Mouse (Mus musculus): ENCODE data around the gene Ube2r2. TPM values are rescaled to one million over a fixed set of nuclear protein-coding genes. Genes with fewer than 3 reads are reported as not detected.

Ube2r2 gene
- polyA plus RNA-seq, 1 experiment from 2014 or later = 97.6 TPM

GRCm38 (mm10) chr4:41132471-41132870 is 3.1 kb upstream of the Ube2r2 start:
- Histone ChIP-seq H3K4me3 (ENCODE audit: low read length) (no peak overlapping the region), H3K4me1 (ENCODE audit: control insufficient read depth, insufficient read depth, low read length) (peaks cover 11% of the 10 kb centered on the region; the same call in 1 of the 2 replicates), H3K27ac (ENCODE audit: low read depth, low read length) (no peak overlapping the region), H3K27me3 (ENCODE audit: control insufficient read depth, insufficient read depth, low read length) (no peaks in the 10 kb centered on the region), H3K4me2 (replicated peaks; ENCODE audit: low read depth, low read length) (no peak overlapping the region), H3K9me3 (ENCODE audit: control insufficient read depth, low read length) (no peaks in the 10 kb centered on the region), H3K9ac (ENCODE audit: low read depth, low read length) (no peak overlapping the region), H3K36me3 (ENCODE audit: control insufficient read depth, insufficient read depth, low read length) (no peaks in the 10 kb centered on the region)
- WGBS = 84% methylated on average over 6 of the region's 6 CpGs
- ATAC-seq (ENCODE audit: low FRiP score, low TSS enrichment) = no peak

- no peak overlapping the region for H3K4me3 ChIP-seq (ENCODE audit: low read length)
- 67% methylated on average over 6 of the region's 6 CpGs for WGBS
- H3K27ac ChIP-seq (ENCODE audit: low read depth, low read length) = no peak overlapping the region; the same call in 1 of the 2 replicates
- ATAC-seq (ENCODE audit: low FRiP score, low TSS enrichment) = no peak
- H3K4me2 ChIP-seq (replicated peaks; ENCODE audit: low read depth, low read length) = no peak overlapping the region
- no peak overlapping the region; the same call in 1 of the 2 replicates for H3K9ac ChIP-seq (ENCODE audit: low read depth, low read length)
- H3K27me3 ChIP-seq (ENCODE audit: control insufficient read depth, insufficient read depth, low read length) = no peaks in the 10 kb centered on the region
- H3K9me3 ChIP-seq (ENCODE audit: control insufficient read depth, low read length) = no peaks in the 10 kb centered on the region
- peaks cover 17% of the 10 kb centered on the region for H3K4me1 ChIP-seq (ENCODE audit: control insufficient read depth, insufficient read depth, low read length)
- peaks cover 4% of the 10 kb centered on the region; the same call in 1 of the 2 replicates for H3K36me3 ChIP-seq (ENCODE audit: control insufficient read depth, insufficient read depth, low read length)
Measured at GRCm38 (mm10) chr4:41133529-41134291, 1.8 kb upstream of the Ube2r2 start.

- Histone ChIP-seq H3K27ac (ENCODE audit: low read depth, low read length) (peak overlapping the region; percentile 99), H3K4me3 (ENCODE audit: low read length) (peak overlapping the region; percentile 94), H3K9me3 (ENCODE audit: control insufficient read depth, low read length) (no peaks in the 10 kb centered on the region), H3K27me3 (ENCODE audit: control insufficient read depth, insufficient read depth, low read length) (no peaks in the 10 kb centered on the region), H3K36me3 (ENCODE audit: control insufficient read depth, insufficient read depth, low read length) (peaks cover 6% of the 10 kb centered on the region; the same call in 1 of the 2 replicates), H3K4me1 (ENCODE audit: control insufficient read depth, insufficient read depth, low read length) (peaks cover 17% of the 10 kb centered on the region), H3K4me2 (replicated peaks; ENCODE audit: low read depth, low read length) (peak overlapping the region; percentile 53), H3K9ac (ENCODE audit: low read depth, low read length) (peak overlapping the region; percentile 99)
- ATAC-seq (ENCODE audit: low FRiP score, low TSS enrichment) = peak; percentile 93
- WGBS = under 1% methylated on average over 27 of the region's 70 CpGs
Measured at GRCm38 (mm10) chr4:41134935-41135710, 420 bp upstream of the Ube2r2 start.

GRCm38 (mm10) chr4:41136454-41136805 is 887 bp downstream of the Ube2r2 start:
- peak; percentile 22 for ATAC-seq (ENCODE audit: low FRiP score, low TSS enrichment)

GRCm38 (mm10) chr4:41136811-41137210 is 1.3 kb downstream of the Ube2r2 start:
- peaks cover 17% of the 10 kb centered on the region for H3K4me1 ChIP-seq (ENCODE audit: control insufficient read depth, insufficient read depth, low read length)
- H3K27ac ChIP-seq (ENCODE audit: low read depth, low read length) = peak overlapping the region; percentile 99; the same call in 1 of the 2 replicates
- no peaks in the 10 kb centered on the region for H3K9me3 ChIP-seq (ENCODE audit: control insufficient read depth, low read length)
- peaks cover 17% of the 10 kb centered on the region; the same call in 1 of the 2 replicates for H3K36me3 ChIP-seq (ENCODE audit: control insufficient read depth, insufficient read depth, low read length)
- H3K9ac ChIP-seq (ENCODE audit: low read depth, low read length) = peak overlapping the region; percentile 99
- H3K4me2 ChIP-seq (replicated peaks; ENCODE audit: low read depth, low read length) = peak overlapping the region; percentile 53
- WGBS = 0% methylated on average over 8 of the region's 8 CpGs
- no peak for ATAC-seq (ENCODE audit: low FRiP score, low TSS enrichment)
- peak overlapping the region; percentile 94 for H3K4me3 ChIP-seq (ENCODE audit: low read length)
- no peaks in the 10 kb centered on the region for H3K27me3 ChIP-seq (ENCODE audit: control insufficient read depth, insufficient read depth, low read length)

More at GRCm38 (mm10) chr4:41136454-41136805, 887 bp downstream of the Ube2r2 start:
- peaks cover 17% of the 10 kb centered on the region for H3K4me1 ChIP-seq (ENCODE audit: control insufficient read depth, insufficient read depth, low read length)
- H3K27ac ChIP-seq (ENCODE audit: low read depth, low read length) = peak overlapping the region; percentile 99
- H3K27me3 ChIP-seq (ENCODE audit: control insufficient read depth, insufficient read depth, low read length) = no peaks in the 10 kb centered on the region
- H3K9me3 ChIP-seq (ENCODE audit: control insufficient read depth, low read length) = no peaks in the 10 kb centered on the region
- H3K4me2 ChIP-seq (replicated peaks; ENCODE audit: low read depth, low read length) = peak overlapping the region; percentile 53
- H3K9ac ChIP-seq (ENCODE audit: low read depth, low read length) = peak overlapping the region; percentile 99
- 0% methylated on average over 4 of the region's 4 CpGs for WGBS
- peak overlapping the region; percentile 94 for H3K4me3 ChIP-seq (ENCODE audit: low read length)
- H3K36me3 ChIP-seq (ENCODE audit: control insufficient read depth, insufficient read depth, low read length) = peaks cover 15% of the 10 kb centered on the region; the same call in 1 of the 2 replicates

- Histone ChIP-seq H3K27ac (ENCODE audit: low read depth, low read length) (no peak overlapping the region), H3K4me1 (ENCODE audit: control insufficient read depth, insufficient read depth, low read length) (peaks cover 6% of the 10 kb centered on the region; the same call in 1 of the 2 replicates), H3K4me3 (ENCODE audit: low read length) (no peak overlapping the region), H3K4me2 (replicated peaks; ENCODE audit: low read depth, low read length) (no peak overlapping the region), H3K9ac (ENCODE audit: low read depth, low read length) (no peak overlapping the region), H3K9me3 (ENCODE audit: control insufficient read depth, low read length) (no peaks in the 10 kb centered on the region), H3K36me3 (ENCODE audit: control insufficient read depth, insufficient read depth, low read length) (peaks cover 29% of the 10 kb centered on the region; the same call in 1 of the 2 replicates), H3K27me3 (ENCODE audit: control insufficient read depth, insufficient read depth, low read length) (no peaks in the 10 kb centered on the region)
- WGBS = 89% methylated on average over 6 of the region's 6 CpGs
- ATAC-seq (ENCODE audit: low FRiP score, low TSS enrichment) = no peak
Measured at GRCm38 (mm10) chr4:41140174-41140875, 4.8 kb downstream of the Ube2r2 start.

- H3K36me3 ChIP-seq (ENCODE audit: control insufficient read depth, insufficient read depth, low read length) = peaks cover 29% of the 10 kb centered on the region; the same call in 1 of the 2 replicates
- no peak for ATAC-seq (ENCODE audit: low FRiP score, low TSS enrichment)
Measured at GRCm38 (mm10) chr4:41142601-41143000, 7.1 kb downstream of the Ube2r2 start.

GRCm38 (mm10) chr4:41149891-41150290 is 14.3 kb downstream of the Ube2r2 start:
- Histone ChIP-seq H3K4me2 (replicated peaks; ENCODE audit: low read depth, low read length) (no peak overlapping the region), H3K27me3 (ENCODE audit: control insufficient read depth, insufficient read depth, low read length) (no peaks in the 10 kb centered on the region), H3K27ac (ENCODE audit: low read depth, low read length) (no peak overlapping the region), H3K9ac (ENCODE audit: low read depth, low read length) (no peak overlapping the region), H3K9me3 (ENCODE audit: control insufficient read depth, low read length) (no peaks in the 10 kb centered on the region), H3K4me3 (ENCODE audit: low read length) (no peak overlapping the region), H3K36me3 (ENCODE audit: control insufficient read depth, insufficient read depth, low read length) (no peaks in the 10 kb centered on the region), H3K4me1 (ENCODE audit: control insufficient read depth, insufficient read depth, low read length) (no peaks in the 10 kb centered on the region)
- WGBS = 76% methylated on average over 3 of the region's 3 CpGs
- no peak for ATAC-seq (ENCODE audit: low FRiP score, low TSS enrichment)

More at GRCm38 (mm10) chr4:41142601-41143000, 7.1 kb downstream of the Ube2r2 start:
- Histone ChIP-seq H3K27me3 (ENCODE audit: control insufficient read depth, insufficient read depth, low read length) (no peaks in the 10 kb centered on the region), H3K4me2 (replicated peaks; ENCODE audit: low read depth, low read length) (no peak overlapping the region), H3K9ac (ENCODE audit: low read depth, low read length) (no peak overlapping the region), H3K27ac (ENCODE audit: low read depth, low read length) (no peak overlapping the region), H3K4me1 (ENCODE audit: control insufficient read depth, insufficient read depth, low read length) (peaks cover 6% of the 10 kb centered on the region; the same call in 1 of the 2 replicates), H3K9me3 (ENCODE audit: control insufficient read depth, low read length) (no peaks in the 10 kb centered on the region), H3K4me3 (ENCODE audit: low read length) (no peak overlapping the region)
- WGBS = 83% methylated on average over 2 of the region's 2 CpGs

Data from kidney, embryonic 14.5 days (tissue).